Mouse (Mus musculus): ENCODE results near the gene Dlgap1. TPM values are rescaled to one million over a fixed set of nuclear protein-coding genes. Genes with fewer than 3 reads are reported as not detected.

Dlgap1 gene
- polyA plus RNA-seq, 1 experiment from 2014 or later = 1.6 TPM

GRCm38 (mm10) chr17:70755669-70756263, 786.9 kb downstream of the Dlgap1 start:
- no peak for ATAC-seq (replicated peaks; ENCODE audit: low FRiP score)
- H3K9me3 ChIP-seq (ENCODE audit: control insufficient read depth, low read length) = no peaks in the 10 kb centered on the region
- peaks cover 9% of the 10 kb centered on the region for H3K27me3 ChIP-seq (replicated peaks; ENCODE audit: control insufficient read depth, insufficient read depth, low read length)
- H3K4me2 ChIP-seq = peak overlapping the region; percentile 77
- H3K9ac ChIP-seq (ENCODE audit: low read depth, low read length) = no peak overlapping the region
- no peaks in the 10 kb centered on the region for H3K36me3 ChIP-seq (ENCODE audit: control insufficient read depth, insufficient read depth, low read length)
- 7% methylated on average over 14 of the region's 14 CpGs for WGBS
- H3K4me1 ChIP-seq (replicated peaks; ENCODE audit: control insufficient read depth, insufficient read depth, low read length) = 0 out of 2 replicates have a peak, but pooled peaks cover 4% of the 10 kb centered on the region
- no peak overlapping the region for H3K27ac ChIP-seq (ENCODE audit: low read depth, low read length)
- no peak for DNase-seq (ENCODE audit: low spot score)
- H3K4me3 ChIP-seq (ENCODE audit: low read depth, low read length) = peak overlapping the region; percentile 36

GRCm38 (mm10) chr17:70762001-70762400, 793.1 kb downstream of the Dlgap1 start:
- 91% methylated on average over 7 of the region's 7 CpGs for WGBS
- Histone ChIP-seq H3K9ac (ENCODE audit: low read depth, low read length) (no peak overlapping the region), H3K27ac (ENCODE audit: low read depth, low read length) (no peak overlapping the region), H3K4me1 (replicated peaks; ENCODE audit: control insufficient read depth, insufficient read depth, low read length) (no peaks in the 10 kb centered on the region), H3K4me2 (no peak overlapping the region), H3K4me3 (ENCODE audit: low read depth, low read length) (no peak overlapping the region), H3K36me3 (ENCODE audit: control insufficient read depth, insufficient read depth, low read length) (no peaks in the 10 kb centered on the region), H3K9me3 (ENCODE audit: control insufficient read depth, low read length) (no peaks in the 10 kb centered on the region), H3K27me3 (replicated peaks; ENCODE audit: control insufficient read depth, insufficient read depth, low read length) (no peaks in the 10 kb centered on the region)
- no peak for ATAC-seq (replicated peaks; ENCODE audit: low FRiP score)
- no peak for DNase-seq (ENCODE audit: low spot score)

GRCm38 (mm10) chr17:70762634-70763033, 793.8 kb downstream of the Dlgap1 start:
- no peak overlapping the region for H3K27ac ChIP-seq (ENCODE audit: low read depth, low read length)
- H3K4me1 ChIP-seq (replicated peaks; ENCODE audit: control insufficient read depth, insufficient read depth, low read length) = no peaks in the 10 kb centered on the region
- H3K36me3 ChIP-seq (ENCODE audit: control insufficient read depth, insufficient read depth, low read length) = no peaks in the 10 kb centered on the region
- 89% methylated on average over 10 of the region's 10 CpGs for WGBS
- ATAC-seq (replicated peaks; ENCODE audit: low FRiP score) = no peak
- no peak overlapping the region for H3K4me3 ChIP-seq (ENCODE audit: low read depth, low read length)
- H3K9me3 ChIP-seq (ENCODE audit: control insufficient read depth, low read length) = no peaks in the 10 kb centered on the region
- no peak overlapping the region for H3K4me2 ChIP-seq
- no peak overlapping the region for H3K9ac ChIP-seq (ENCODE audit: low read depth, low read length)
- no peak for DNase-seq (ENCODE audit: low spot score)
- H3K27me3 ChIP-seq (replicated peaks; ENCODE audit: control insufficient read depth, insufficient read depth, low read length) = no peaks in the 10 kb centered on the region

GRCm38 (mm10) chr17:70765337-70765736, 796.5 kb downstream of the Dlgap1 start:
- ATAC-seq (replicated peaks; ENCODE audit: low FRiP score) = no peak
- H3K27ac ChIP-seq (ENCODE audit: low read depth, low read length) = no peak overlapping the region
- H3K4me3 ChIP-seq (ENCODE audit: low read depth, low read length) = no peak overlapping the region
- no peaks in the 10 kb centered on the region for H3K36me3 ChIP-seq (ENCODE audit: control insufficient read depth, insufficient read depth, low read length)
- H3K4me2 ChIP-seq = no peak overlapping the region
- H3K9me3 ChIP-seq (ENCODE audit: control insufficient read depth, low read length) = no peaks in the 10 kb centered on the region
- H3K4me1 ChIP-seq (replicated peaks; ENCODE audit: control insufficient read depth, insufficient read depth, low read length) = no peaks in the 10 kb centered on the region
- no peaks in the 10 kb centered on the region for H3K27me3 ChIP-seq (replicated peaks; ENCODE audit: control insufficient read depth, insufficient read depth, low read length)
- no peak overlapping the region for H3K9ac ChIP-seq (ENCODE audit: low read depth, low read length)
- no peak for DNase-seq (ENCODE audit: low spot score)
- 92% methylated on average over 9 of the region's 9 CpGs for WGBS

GRCm38 (mm10) chr17:70765976-70766375, 797.1 kb downstream of the Dlgap1 start:
- DNase-seq (ENCODE audit: low spot score) (no peak), ATAC-seq (replicated peaks; ENCODE audit: low FRiP score) (no peak)
- H3K27me3 ChIP-seq (replicated peaks; ENCODE audit: control insufficient read depth, insufficient read depth, low read length) = no peaks in the 10 kb centered on the region
- no peaks in the 10 kb centered on the region for H3K36me3 ChIP-seq (ENCODE audit: control insufficient read depth, insufficient read depth, low read length)
- no peaks in the 10 kb centered on the region for H3K9me3 ChIP-seq (ENCODE audit: control insufficient read depth, low read length)
- no peak overlapping the region for H3K4me2 ChIP-seq
- H3K4me1 ChIP-seq (replicated peaks; ENCODE audit: control insufficient read depth, insufficient read depth, low read length) = no peaks in the 10 kb centered on the region
- no peak overlapping the region for H3K27ac ChIP-seq (ENCODE audit: low read depth, low read length)
- H3K4me3 ChIP-seq (ENCODE audit: low read depth, low read length) = no peak overlapping the region
- H3K9ac ChIP-seq (ENCODE audit: low read depth, low read length) = no peak overlapping the region
- WGBS = 67% methylated on average over 18 of the region's 18 CpGs

GRCm38 (mm10) chr17:70772120-70772899, 803.4 kb downstream of the Dlgap1 start:
- no peak for ATAC-seq (replicated peaks; ENCODE audit: low FRiP score)
- 18% methylated on average over 10 of the region's 10 CpGs for WGBS
- no peaks in the 10 kb centered on the region for H3K9me3 ChIP-seq (ENCODE audit: control insufficient read depth, low read length)

GRCm38 (mm10) chr17:70779770-70780169, 810.9 kb downstream of the Dlgap1 start:
- Histone ChIP-seq H3K9ac (ENCODE audit: low read depth, low read length) (no peak overlapping the region), H3K27me3 (replicated peaks; ENCODE audit: control insufficient read depth, insufficient read depth, low read length) (no peaks in the 10 kb centered on the region), H3K4me3 (ENCODE audit: low read depth, low read length) (no peak overlapping the region), H3K27ac (ENCODE audit: low read depth, low read length) (no peak overlapping the region), H3K4me2 (no peak overlapping the region), H3K36me3 (ENCODE audit: control insufficient read depth, insufficient read depth, low read length) (no peaks in the 10 kb centered on the region), H3K4me1 (replicated peaks; ENCODE audit: control insufficient read depth, insufficient read depth, low read length) (0 out of 2 replicates have a peak, but pooled peaks cover 3% of the 10 kb centered on the region), H3K9me3 (ENCODE audit: control insufficient read depth, low read length) (no peaks in the 10 kb centered on the region)
- DNase-seq (ENCODE audit: low spot score) (no peak), ATAC-seq (replicated peaks; ENCODE audit: low FRiP score) (no peak)
- WGBS = 43% methylated on average over 7 of the region's 7 CpGs

More at GRCm38 (mm10) chr17:70772120-70772899, 803.4 kb downstream of the Dlgap1 start:
- DNase-seq (ENCODE audit: low spot score) = no peak
- H3K27me3 ChIP-seq (replicated peaks; ENCODE audit: control insufficient read depth, insufficient read depth, low read length) = no peaks in the 10 kb centered on the region
- no peak overlapping the region for H3K27ac ChIP-seq (ENCODE audit: low read depth, low read length)
- no peak overlapping the region for H3K9ac ChIP-seq (ENCODE audit: low read depth, low read length)
- H3K4me2 ChIP-seq = no peak overlapping the region
- H3K36me3 ChIP-seq (ENCODE audit: control insufficient read depth, insufficient read depth, low read length) = no peaks in the 10 kb centered on the region
- H3K4me1 ChIP-seq (replicated peaks; ENCODE audit: control insufficient read depth, insufficient read depth, low read length) = no peaks in the 10 kb centered on the region
- no peak overlapping the region for H3K4me3 ChIP-seq (ENCODE audit: low read depth, low read length)

- no peaks in the 10 kb centered on the region for H3K9me3 ChIP-seq (ENCODE audit: control insufficient read depth, low read length)
- no peak for DNase-seq (ENCODE audit: low spot score)
- no peak overlapping the region for H3K4me2 ChIP-seq
- H3K4me3 ChIP-seq (ENCODE audit: low read depth, low read length) = no peak overlapping the region
- 0 out of 2 replicates have a peak, but pooled peaks cover 3% of the 10 kb centered on the region for H3K4me1 ChIP-seq (replicated peaks; ENCODE audit: control insufficient read depth, insufficient read depth, low read length)
- no peaks in the 10 kb centered on the region for H3K36me3 ChIP-seq (ENCODE audit: control insufficient read depth, insufficient read depth, low read length)
- H3K27ac ChIP-seq (ENCODE audit: low read depth, low read length) = no peak overlapping the region
- no peaks in the 10 kb centered on the region for H3K27me3 ChIP-seq (replicated peaks; ENCODE audit: control insufficient read depth, insufficient read depth, low read length)
- H3K9ac ChIP-seq (ENCODE audit: low read depth, low read length) = no peak overlapping the region
- WGBS = 46% methylated on average over 18 of the region's 18 CpGs
- no peak for ATAC-seq (replicated peaks; ENCODE audit: low FRiP score)
Measured at GRCm38 (mm10) chr17:70780726-70781689, 812.1 kb downstream of the Dlgap1 start.
